In genomic region chr6:85915539-85916513, GRCm38 (mm10) we compare ENCODE assay signal across 7 mouse cellular contexts. TPM values are rescaled to one million over a fixed set of nuclear protein-coding genes. Genes with fewer than 3 reads are reported as not detected.
DNase-seq lines count a peak whose midpoint lies in the region; ATAC-seq and TF ChIP-seq lines count a peak whose summit lies in the region.
"Not testable (repeated sequence)": the region's sequence is repeated elsewhere in the genome, so short reads cannot be mapped to it uniquely, and the experiment has no call there.

Gene Nat8f1, minus strand, starts transcription at chr6:85915687.

- DNase-seq in adrenal gland, postnatal 25 days, result peak; percentile 85
- DNase-seq in heart, adult 18-20 months, result peak; percentile 93 to 96
- peak; percentile 96 for DNase-seq in kidney, adult 2 months
- peak; percentile 74 to 77 for DNase-seq in spleen, adult 2 months (ENCODE audit: low read depth in 1 of 2, low spot score in 2 of 2)

- peak within 1 kb of the TSS; percentile 76 for H3K9ac ChIP-seq in embryonic facial prominence, embryonic 12.5 days
- H3K9ac ChIP-seq in limb, embryonic 12.5 days (replicated peaks), result peak within 1 kb of the TSS; percentile 75
- H3K9ac ChIP-seq in midbrain, embryonic 15.5 days, result peak within 1 kb of the TSS; percentile 76

- peak; percentile 97 for ATAC-seq in embryonic facial prominence, embryonic 12.5 days (ENCODE audit: insufficient number of reproducible peaks, insufficient read depth, low FRiP score, low TSS enrichment)
- ATAC-seq in limb, embryonic 12.5 days (ENCODE audit: insufficient number of reproducible peaks, insufficient read depth, low FRiP score, low TSS enrichment, low read depth), result peak; percentile 95
- peak; percentile 95 for ATAC-seq in midbrain, embryonic 15.5 days (replicated peaks)

- not testable (repeated sequence) for H3K4me1 ChIP-seq in embryonic facial prominence, embryonic 12.5 days; limb, embryonic 12.5 days (replicated peaks); spleen, adult 2 months (ENCODE audit: control insufficient read depth, insufficient read depth, insufficient read length)
- H3K4me1 ChIP-seq in kidney, adult 2 months (ENCODE audit: control insufficient read depth, insufficient read depth, low read length), result peaks cover 17% of the 10 kb centered on the region; the same call in 1 of the 2 replicates
- H3K4me1 ChIP-seq in midbrain, embryonic 15.5 days, result peaks cover 17% of the 10 kb centered on the region

- H3K9me3 ChIP-seq in embryonic facial prominence, embryonic 12.5 days; limb, embryonic 12.5 days; midbrain, embryonic 15.5 days: not testable (repeated sequence)

- H3K36me3 ChIP-seq in embryonic facial prominence, embryonic 12.5 days; kidney, adult 2 months (ENCODE audit: control insufficient read depth, insufficient read depth, low read length); limb, embryonic 12.5 days; midbrain, embryonic 15.5 days (replicated peaks); spleen, adult 2 months (ENCODE audit: control insufficient read depth, insufficient read depth, low read length): not testable (repeated sequence)

- peak; percentile 50 for TF ChIP-seq POLR2A in kidney, adult 2 months (IDR thresholded peaks at IDR 0.05; ENCODE audit: low read depth, low read length)
- peak; percentile 17; the same call in 1 of the 2 replicates for TF ChIP-seq POLR2A in spleen, adult 2 months (IDR thresholded peaks at IDR 0.05; ENCODE audit: low read depth, low read length)

- WGBS in embryonic facial prominence, embryonic 12.5 days, result under 1% methylated on average over 61 of the region's 61 CpGs
- under 1% methylated on average over 61 of the region's 61 CpGs for WGBS in kidney, adult 2 months
- WGBS in limb, embryonic 12.5 days, result 1% methylated on average over 61 of the region's 61 CpGs
- under 1% methylated on average over 60 of the region's 61 CpGs for WGBS in midbrain, embryonic 15.5 days
- WGBS in spleen, adult 2 months, result 1% methylated on average over 58 of the region's 61 CpGs

- H3K4me3 ChIP-seq in embryonic facial prominence, embryonic 12.5 days, result peak within 1 kb of the TSS; percentile 63
- peak within 1 kb of the TSS; percentile 55 for H3K4me3 ChIP-seq in kidney, adult 2 months (ENCODE audit: insufficient read depth, low read depth, low read length)
- peak within 1 kb of the TSS; percentile 57 for H3K4me3 ChIP-seq in limb, embryonic 12.5 days (replicated peaks)
- H3K4me3 ChIP-seq in midbrain, embryonic 15.5 days, result peak within 1 kb of the TSS; percentile 57
- peak within 1 kb of the TSS; percentile 90 for H3K4me3 ChIP-seq in spleen, adult 2 months (ENCODE audit: extremely low read depth, insufficient read depth, insufficient read length)

- not testable (repeated sequence) for H3K27me3 ChIP-seq in embryonic facial prominence, embryonic 12.5 days; kidney, adult 2 months (replicated peaks; ENCODE audit: control insufficient read depth, insufficient read depth, low read length); limb, embryonic 12.5 days; midbrain, embryonic 15.5 days (replicated peaks); spleen, adult 2 months (ENCODE audit: control insufficient read depth, insufficient read depth, low read length)

- peak within 1 kb of the TSS; percentile 92 for H3K27ac ChIP-seq in embryonic facial prominence, embryonic 12.5 days
- peak within 1 kb of the TSS; percentile 92 for H3K27ac ChIP-seq in kidney, adult 2 months (ENCODE audit: insufficient read depth, low read depth, low read length)
- peak within 1 kb of the TSS; percentile 89 for H3K27ac ChIP-seq in limb, embryonic 12.5 days
- H3K27ac ChIP-seq in midbrain, embryonic 15.5 days, result peak within 1 kb of the TSS; percentile 89
- peak within 1 kb of the TSS; percentile 93 for H3K27ac ChIP-seq in spleen, adult 2 months (ENCODE audit: insufficient read depth, low read length)

- peak; percentile 37; the same call in 1 of the 2 replicates for TF ChIP-seq CTCF in kidney, adult 2 months (conservative IDR thresholded peaks at IDR 0.05; ENCODE audit: insufficient read depth, insufficient read length, low read depth, low read length)
- peak; percentile 16; the same call in 1 of the 2 replicates for TF ChIP-seq CTCF in spleen, adult 2 months (IDR thresholded peaks at IDR 0.05; ENCODE audit: extremely low read depth, insufficient read depth, insufficient read length, insufficient replicate concordance)

- H3K4me2 ChIP-seq in embryonic facial prominence, embryonic 12.5 days (replicated peaks), result peak within 1 kb of the TSS; percentile 73
- H3K4me2 ChIP-seq in limb, embryonic 12.5 days, result peak within 1 kb of the TSS; percentile 86
- peak within 1 kb of the TSS; percentile 63 for H3K4me2 ChIP-seq in midbrain, embryonic 15.5 days

RNA-seq across cellular contexts. Expression of gene Nat8f1, which starts in this region (rescaled TPM):
- 47.2 and 69.6 TPM in 2 replicates for total RNA-seq in adrenal gland, postnatal 25 days (2021)
- 7.2 and 8.3 TPM in 2 replicates for polyA plus RNA-seq in embryonic facial prominence, embryonic 12.5 days (2016; fragmentation: Nextera tagmentation; extraction: Ambion mirVana)
- total RNA-seq in heart, adult 18-20 months (2021), result 1 to 10 TPM; 2.8 to 3.2 TPM
- 858 and 975 TPM in 2 replicates for polyA plus RNA-seq in kidney, adult 2 months (2012; rRNA removed)
- polyA plus RNA-seq in limb, embryonic 12.5 days (2016; fragmentation: Nextera tagmentation; extraction: Ambion mirVana), result 4.6 and 4.9 TPM in 2 replicates
- 19.0 and 22.5 TPM in 2 replicates for polyA plus RNA-seq in midbrain, embryonic 15.5 days (2015; fragmentation: Nextera tagmentation; extraction: Ambion mirVana)
- 8.1 and 8.6 TPM in 2 replicates for polyA plus RNA-seq in spleen, adult 2 months (2012; rRNA removed)

Comparison
In these comparisons a context has a peak if more than half of its experiments do, and no peak if none do; other contexts are left out.
1. Peak in every context shown above with its lines: DNase-seq, ATAC-seq, H3K4me3 ChIP-seq and H3K27ac ChIP-seq.
2. RNA of gene Nat8f1 (total RNA-seq): 47.2 to 69.6 TPM in adrenal gland, postnatal 25 days; 2.8 to 3.2 TPM in heart, adult 18-20 months; every median in the first group is over 10 times any median in the second.
3. RNA of gene Nat8f1 (polyA plus RNA-seq): 858 to 975 TPM in kidney, adult 2 months; 19.0 to 22.5 TPM in midbrain, embryonic 15.5 days, 8.1 to 8.6 TPM in spleen, adult 2 months, 7.2 to 8.3 TPM in embryonic facial prominence, embryonic 12.5 days and 4.6 to 4.9 TPM in limb, embryonic 12.5 days; every median in the first group is over 10 times any median in the second.